Mouse (Mus musculus) lung, postnatal 0 days (tissue): ENCODE results near the gene Lgr6.

ENCODE experiments used
- CTCF ChIP-seq: IDR thresholded peaks from 2 replicates; pipeline ENCODE4 v1.5.1; 2016; ENCODE audit warnings: antibody characterized with exemption, mild to moderate bottlenecking
- EP300 ChIP-seq: IDR thresholded peaks from 2 replicates; pipeline ENCODE4 v1.6.1; 2016; ENCODE audit warnings: antibody characterized with exemption, mild to moderate bottlenecking, control low read depth

DNA sequence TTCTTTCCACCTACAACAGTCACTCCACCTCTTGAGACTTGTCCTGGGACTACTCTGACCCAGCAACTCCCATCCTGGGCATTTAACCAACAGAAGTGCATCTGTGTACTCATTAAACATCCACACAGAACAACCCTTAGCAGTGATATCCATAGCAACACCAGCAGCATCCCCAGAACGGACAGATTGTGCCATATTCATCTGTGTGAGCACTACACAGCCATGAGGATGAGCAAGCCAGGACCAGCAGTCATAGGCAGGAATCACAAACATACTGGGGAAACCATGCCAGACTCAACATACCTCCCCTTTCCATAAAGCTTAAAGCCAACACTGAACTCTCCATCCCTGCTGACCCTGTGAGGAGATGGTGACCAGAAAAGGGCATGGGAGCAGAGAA is 17.7 kb downstream of the Lgr6 start:
- TF ChIP-seq CTCF (no peak), EP300 (no peak)
